In the genomic region with DNA sequence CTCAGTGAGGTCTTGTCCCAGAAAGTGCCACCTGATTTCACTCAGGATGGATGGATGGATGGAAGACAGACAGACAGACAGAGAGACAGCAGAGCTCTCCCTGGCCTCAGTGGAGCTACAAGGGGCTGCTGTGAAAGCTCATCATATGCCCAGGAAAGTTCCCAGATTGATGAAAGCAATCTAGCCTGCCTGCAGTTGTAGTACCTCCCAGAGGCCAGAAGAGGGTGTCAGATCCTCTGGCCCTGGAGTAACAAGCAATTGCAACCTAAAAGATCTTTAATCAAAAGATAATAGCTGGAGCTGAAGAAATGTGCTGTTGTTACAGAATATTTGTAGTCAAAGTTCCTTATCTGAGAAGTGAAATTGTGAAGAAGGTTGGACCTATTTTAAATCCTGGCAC, we compare ENCODE assay signal across 9 mouse cellular contexts. TPM values are rescaled to one million over a fixed set of nuclear protein-coding genes. Genes with fewer than 3 reads are reported as not detected.
DNase-seq lines count a peak whose midpoint lies in the region; ATAC-seq and TF ChIP-seq lines count a peak whose summit lies in the region.
"Had no signal": no experiment of that assay in that cellular context is flagged by ENCODE, and none has a peak within 500 bp of the region (broad histone marks: within the 10 kb centered on the region; RNA-seq: fewer than 3 reads in every experiment).

No protein-coding gene starts in this region.

- H3K9ac ChIP-seq in kidney, embryonic 15.5 days = no peak overlapping the region
- no peak overlapping the region for H3K9ac ChIP-seq in CH12.LX (ENCODE audit: insufficient read depth, low read depth)
- H3K9ac ChIP-seq: liver, embryonic 13.5 days had no signal

- dilution Hi-C loops in CH12.LX (cut with MboI; ENCODE audit: extremely low pct_ligation_motif_present, extremely low pct_unique_long_range_greater_than_20kb, low sequenced_read_pairs) = no loop called here

- peak; percentile 48 for DNase-seq in kidney, adult 2 months
- peak; percentile 48 for DNase-seq in CH12.LX (ENCODE audit: extremely low read depth)
- DNase-seq in ZHBTc4 (ENCODE audit: low read depth, low spot score) = peak; percentile 69
- DNase-seq in naive thymus-derived CD4-positive, alpha-beta T cell, adult 2 months (ENCODE audit: low read depth) = peak; percentile 60
- no peak for DNase-seq in gastrocnemius, adult 8-10 months (ENCODE audit: low spot score in 2 of 2)
- DNase-seq: liver, embryonic 13.5 days had no signal

- H3K4me3 ChIP-seq in kidney, adult 2 months (ENCODE audit: insufficient read depth, low read depth, low read length) = no peak overlapping the region
- H3K4me3 ChIP-seq in kidney, embryonic 15.5 days (replicated peaks) = no peak overlapping the region
- H3K4me3 ChIP-seq in CH12.LX (replicated peaks in 1 of 3; ENCODE audit: low read depth in 2 of 3, low read length in 2 of 3, poor library complexity in 1 of 3) = no peak overlapping the region
- H3K4me3 ChIP-seq: erythroblast, embryonic 14.5 days; liver, embryonic 13.5 days had no signal

- peak; percentile 76 for TF ChIP-seq CTCF in kidney, adult 2 months (conservative IDR thresholded peaks at IDR 0.05; ENCODE audit: insufficient read depth, insufficient read length, low read depth, low read length)
- peak; percentile 74 to 94 for TF ChIP-seq CTCF in CH12.LX (conservative IDR thresholded peaks at IDR 0.05 in 1 of 2, IDR thresholded peaks at IDR 0.05 in 1 of 2; ENCODE audit: low read depth in 2 of 2, low read length in 2 of 2)

- peaks cover 4% of the 10 kb centered on the region for H3K36me3 ChIP-seq in kidney, adult 2 months (ENCODE audit: control insufficient read depth, insufficient read depth, low read length)
- H3K36me3 ChIP-seq in kidney, embryonic 15.5 days = peaks cover 71% of the 10 kb centered on the region
- peaks cover 41 to 87% of the 10 kb centered on the region in 2 experiments for H3K36me3 ChIP-seq in CH12.LX (replicated peaks in 1 of 2; ENCODE audit: control insufficient read depth in 1 of 2, insufficient read depth in 1 of 2, low read length in 1 of 2)

- in situ Hi-C loops in CH12.LX (cut with MboI; ENCODE audit: low pct_ligation_motif_present, low pct_unique_long_range_greater_than_20kb, low sequenced_read_pairs) = no loop called here

- peaks cover 57% of the 10 kb centered on the region for H3K79me2 ChIP-seq in CH12.LX (replicated peaks; ENCODE audit: control insufficient read depth, extremely low read depth, insufficient read depth, poor library complexity, severe bottlenecking)

- TF ChIP-seq EP300 in CH12.LX (IDR thresholded peaks at IDR 0.05; ENCODE audit: low read length) = no peak

- H3K4me1 ChIP-seq in kidney, adult 2 months (ENCODE audit: control insufficient read depth, insufficient read depth, low read length) = peaks cover 9% of the 10 kb centered on the region; the same call in 1 of the 2 replicates
- 0 out of 2 replicates have a peak, but pooled peaks cover 3% of the 10 kb centered on the region for H3K4me1 ChIP-seq in kidney, embryonic 15.5 days
- peaks cover 0 to 15% of the 10 kb centered on the region in 2 experiments; a peak in 2 of 4 replicates for H3K4me1 ChIP-seq in CH12.LX (ENCODE audit: control insufficient read depth in 1 of 2, insufficient read depth in 2 of 2)

- H3K9me3 ChIP-seq in kidney, embryonic 15.5 days (replicated peaks) = no peaks in the 10 kb centered on the region
- H3K9me3 ChIP-seq in CH12.LX (replicated peaks; ENCODE audit: low read length) = no peaks in the 10 kb centered on the region
- H3K9me3 ChIP-seq: liver, embryonic 13.5 days had no signal

- H3K27me3 ChIP-seq in kidney, adult 2 months (replicated peaks; ENCODE audit: control insufficient read depth, insufficient read depth, low read length) = no peaks in the 10 kb centered on the region
- H3K27me3 ChIP-seq in kidney, embryonic 15.5 days = no peaks in the 10 kb centered on the region
- H3K27me3 ChIP-seq in CH12.LX (replicated peaks) = no peaks in the 10 kb centered on the region
- H3K27me3 ChIP-seq: liver, embryonic 13.5 days had no signal

- H3K4me2 ChIP-seq in kidney, embryonic 15.5 days = no peak overlapping the region
- H3K4me2 ChIP-seq in CH12.LX (ENCODE audit: insufficient read depth, low read depth, poor library complexity, severe bottlenecking) = no peak overlapping the region
- H3K4me2 ChIP-seq: liver, embryonic 13.5 days had no signal

- TF ChIP-seq POLR2A in kidney, adult 2 months (IDR thresholded peaks at IDR 0.05; ENCODE audit: low read depth, low read length) = no peak
- no peak for TF ChIP-seq POLR2A in CH12.LX (IDR thresholded peaks at IDR 0.05; ENCODE audit: low read depth, low read length)

- no peak for ATAC-seq in kidney, embryonic 15.5 days (replicated peaks; ENCODE audit: low FRiP score)
- ATAC-seq in erythroid progenitor cell, adult 5-6 weeks (replicated peaks; ENCODE audit: low FRiP score, poor library complexity, severe bottlenecking) = 0 out of 2 replicates have a peak, but pooled peaks have one; percentile 53

- no peak overlapping the region for H3K27ac ChIP-seq in kidney, adult 2 months (ENCODE audit: insufficient read depth, low read depth, low read length)
- H3K27ac ChIP-seq in kidney, embryonic 15.5 days = no peak overlapping the region
- H3K27ac ChIP-seq in CH12.LX (ENCODE audit: insufficient read depth, low read depth) = no peak overlapping the region
- H3K27ac ChIP-seq: liver, embryonic 13.5 days had no signal

- TF ChIP-seq RAD21 in CH12.LX (IDR thresholded peaks at IDR 0.05; ENCODE audit: low read depth, low read length) = peak; percentile 53

TF ChIP-seq in CH12.LX, 34 proteins besides CTCF, POLR2A, EP300 and RAD21:
- TF ChIP-seq ZC3H11A (IDR thresholded peaks at IDR 0.05; ENCODE audit: low read depth, low read length) (no peak), MYC (IDR thresholded peaks at IDR 0.05; ENCODE audit: low read depth, low read length) (no peak), MEF2A (IDR thresholded peaks at IDR 0.05; ENCODE audit: borderline replicate concordance, low read depth, low read length) (no peak), SMC3 (IDR thresholded peaks at IDR 0.05; ENCODE audit: low read depth, low read length) (peak; percentile 75), BHLHE40 (IDR thresholded peaks at IDR 0.05; ENCODE audit: low read depth, low read length) (no peak), NELFE (IDR thresholded peaks at IDR 0.05; ENCODE audit: low read depth, low read length) (no peak)

RNA-seq across cellular contexts. Expression of a gene that starts 15.3 kb away (rescaled TPM):
- polyA plus RNA-seq in kidney, adult 2 months (2012; rRNA removed) = 11.7 and 14.8 TPM in 2 replicates
- 1.8 and 2.1 TPM in 2 replicates for polyA plus RNA-seq in kidney, embryonic 15.5 days (2015; fragmentation: Nextera tagmentation; extraction: Ambion mirVana)
- 0.08 TPM in 1 of 2 replicates, not detected in the other for total RNA-seq in CH12.LX (2012; rRNA removed)
- total RNA-seq in CH12.LX (2014; rRNA removed) = not detected in 2 replicates
- polyA plus RNA-seq in CH12.LX (2012; ENCODE audit: insufficient read length, low read depth) = not detected in 2 replicates
- not detected in 2 replicates for total RNA-seq in erythroid progenitor cell, adult 5-6 weeks (2015; ENCODE audit: low replicate concordance)
- not detected in 2 replicates for total RNA-seq in erythroid progenitor cell, adult 5-6 weeks (2017; ENCODE audit: low replicate concordance)
- total RNA-seq in gastrocnemius, adult 8-10 months (2022) = under 1 TPM; 0.12 to 0.70 (median 0.28) TPM
- polyA plus RNA-seq: erythroblast, embryonic 14.5 days had no signal

RNA-seq across cellular contexts. Expression of a gene that starts 22.3 kb away (rescaled TPM):
- 34.4 and 43.3 TPM in 2 replicates for polyA plus RNA-seq in kidney, adult 2 months (2012; rRNA removed)
- polyA plus RNA-seq in kidney, embryonic 15.5 days (2015; fragmentation: Nextera tagmentation; extraction: Ambion mirVana) = 68.9 and 72.6 TPM in 2 replicates
- total RNA-seq in CH12.LX (2012; rRNA removed) = 21.6 and 23.5 TPM in 2 replicates
- total RNA-seq in CH12.LX (2014; rRNA removed) = 14.5 and 16.9 TPM in 2 replicates
- polyA plus RNA-seq in CH12.LX (2012; ENCODE audit: insufficient read length, low read depth) = 27.3 and 35.6 TPM in 2 replicates
- total RNA-seq in erythroid progenitor cell, adult 5-6 weeks (2015; ENCODE audit: low replicate concordance) = 21.3 and 25.2 TPM in 2 replicates
- 20.0 and 24.4 TPM in 2 replicates for total RNA-seq in erythroid progenitor cell, adult 5-6 weeks (2017; ENCODE audit: low replicate concordance)
- 10 to 100 TPM; 20.9 to 29.2 (median 22.4) TPM for total RNA-seq in gastrocnemius, adult 8-10 months (2022)

RNA-seq across cellular contexts. Expression of a gene that starts 34.4 kb away (rescaled TPM):
- 295 and 386 TPM in 2 replicates for polyA plus RNA-seq in kidney, adult 2 months (2012; rRNA removed)
- polyA plus RNA-seq in kidney, embryonic 15.5 days (2015; fragmentation: Nextera tagmentation; extraction: Ambion mirVana) = 83.3 and 96.0 TPM in 2 replicates
- total RNA-seq in CH12.LX (2012; rRNA removed) (111 and 138 TPM in 2 replicates), CH12.LX (2014; rRNA removed) (98.4 and 110 TPM in 2 replicates)
- 78.0 and 111 TPM in 2 replicates for polyA plus RNA-seq in CH12.LX (2012; ENCODE audit: insufficient read length, low read depth)
- total RNA-seq in erythroid progenitor cell, adult 5-6 weeks (2015; ENCODE audit: low replicate concordance) = 15.5 and 43.6 TPM in 2 replicates
- 33.1 and 54.4 TPM in 2 replicates for total RNA-seq in erythroid progenitor cell, adult 5-6 weeks (2017; ENCODE audit: low replicate concordance)
- total RNA-seq in gastrocnemius, adult 8-10 months (2022) = 10 to 100 TPM; 20.3 to 26.1 (median 23.5) TPM

RNA-seq across cellular contexts. Expression of a gene that starts 56.8 kb away (rescaled TPM):
- polyA plus RNA-seq in kidney, adult 2 months (2012; rRNA removed) = 103 and 115 TPM in 2 replicates
- polyA plus RNA-seq in kidney, embryonic 15.5 days (2015; fragmentation: Nextera tagmentation; extraction: Ambion mirVana) = 51.9 and 55.2 TPM in 2 replicates
- total RNA-seq in CH12.LX (2012; rRNA removed) (64.3 and 72.7 TPM in 2 replicates), CH12.LX (2014; rRNA removed) (80.7 and 83.3 TPM in 2 replicates)
- 79.4 and 82.4 TPM in 2 replicates for polyA plus RNA-seq in CH12.LX (2012; ENCODE audit: insufficient read length, low read depth)
- total RNA-seq in erythroid progenitor cell, adult 5-6 weeks (2015; ENCODE audit: low replicate concordance) = 9.6 and 24.1 TPM in 2 replicates
- total RNA-seq in erythroid progenitor cell, adult 5-6 weeks (2017; ENCODE audit: low replicate concordance) = 10.8 and 16.3 TPM in 2 replicates
- total RNA-seq in gastrocnemius, adult 8-10 months (2022) = 10 to 100 TPM; 13.7 to 16.0 (median 15.1) TPM

Comparison
In these comparisons a context has a peak if more than half of its experiments do, and no peak if none do; other contexts are left out.
1. DNase-seq: peak in kidney, adult 2 months (single experiment), CH12.LX (single experiment), ZHBTc4 (single experiment) and naive thymus-derived CD4-positive, alpha-beta T cell, adult 2 months (single experiment); none in gastrocnemius, adult 8-10 months (0 of 2).